Mouse (Mus musculus): ENCODE measurements around the gene Mrps11.

- TF ChIP-seq CTCF (conservative IDR thresholded peaks at IDR 0.05; ENCODE audit: insufficient read depth, insufficient read length, low read depth, low read length) (no peak), POLR2A (IDR thresholded peaks at IDR 0.05; ENCODE audit: low read depth, low read length) (no peak)
Observed at GRCm38 (mm10) chr7:78793895-78794570, 11.1 kb downstream of the Mrps11 start.
